ENCODE assay signal across 8 mouse cellular contexts in the genomic region with DNA sequence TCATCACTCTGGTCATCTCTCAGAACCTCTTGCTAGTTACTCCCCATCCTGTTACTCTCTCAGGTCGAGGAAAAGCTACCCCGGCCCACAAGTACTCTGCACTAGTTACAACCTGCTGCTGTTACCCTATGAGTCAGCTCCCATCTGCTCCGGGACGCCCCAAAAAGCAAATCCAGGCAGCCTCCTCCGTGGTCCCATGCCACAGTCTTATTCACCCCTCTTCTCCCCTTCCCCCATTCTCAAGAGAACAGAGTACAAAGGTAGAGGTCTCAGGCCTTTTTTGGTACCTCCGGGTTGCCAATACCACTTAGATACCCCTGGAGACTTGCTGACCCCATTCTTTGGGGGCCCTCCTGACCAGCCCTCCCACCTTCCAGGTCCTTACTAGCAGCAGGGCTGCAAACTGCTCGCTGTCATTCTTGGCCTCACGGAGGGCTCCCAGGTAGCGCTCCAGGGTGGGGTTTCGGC. TPM values are rescaled to one million over a fixed set of nuclear protein-coding genes. Genes with fewer than 3 reads are reported as not detected.
DNase-seq lines count a peak whose midpoint lies in the region; ATAC-seq lines count a peak whose summit lies in the region.

No protein-coding gene starts in this region.

- no peaks in the 10 kb centered on the region for H3K27me3 ChIP-seq in lung, embryonic 15.5 days
- H3K27me3 ChIP-seq in intestine, embryonic 15.5 days (replicated peaks) = no peaks in the 10 kb centered on the region
- no peaks in the 10 kb centered on the region for H3K27me3 ChIP-seq in neural tube, embryonic 13.5 days

- H3K4me1 ChIP-seq in lung, embryonic 15.5 days = peaks cover 51% of the 10 kb centered on the region
- peaks cover 32% of the 10 kb centered on the region for H3K4me1 ChIP-seq in intestine, embryonic 15.5 days (replicated peaks)
- H3K4me1 ChIP-seq in neural tube, embryonic 13.5 days (replicated peaks) = peaks cover 57% of the 10 kb centered on the region

- H3K36me3 ChIP-seq in lung, embryonic 15.5 days = peaks cover 22% of the 10 kb centered on the region
- H3K36me3 ChIP-seq in intestine, embryonic 15.5 days = peaks cover 12% of the 10 kb centered on the region; the same call in 1 of the 2 replicates
- peaks cover 34% of the 10 kb centered on the region for H3K36me3 ChIP-seq in neural tube, embryonic 13.5 days

- H3K27ac ChIP-seq in lung, embryonic 15.5 days = no peak overlapping the region
- H3K27ac ChIP-seq in intestine, embryonic 15.5 days = no peak overlapping the region
- 0 out of 2 replicates have a peak overlapping the region, but pooled peaks have one; percentile 98 for H3K27ac ChIP-seq in neural tube, embryonic 13.5 days (replicated peaks)

- peak overlapping the region; percentile 72 for H3K4me3 ChIP-seq in lung, embryonic 15.5 days
- H3K4me3 ChIP-seq in intestine, embryonic 15.5 days (replicated peaks) = peak overlapping the region; percentile 71
- peak overlapping the region; percentile 96 for H3K4me3 ChIP-seq in neural tube, embryonic 13.5 days

- H3K9ac ChIP-seq in lung, embryonic 15.5 days = no peak overlapping the region
- no peak overlapping the region for H3K9ac ChIP-seq in intestine, embryonic 15.5 days
- peak overlapping the region; percentile 91 for H3K9ac ChIP-seq in neural tube, embryonic 13.5 days

- no peak for ATAC-seq in lung, embryonic 15.5 days (ENCODE audit: borderline replicate concordance, extremely low read depth, low FRiP score, low TSS enrichment)
- ATAC-seq in intestine, embryonic 15.5 days = no peak
- no peak for ATAC-seq in neural tube, embryonic 13.5 days (ENCODE audit: low read depth)

- H3K4me2 ChIP-seq in lung, embryonic 15.5 days = peak overlapping the region; percentile 96
- peak overlapping the region; percentile 98 for H3K4me2 ChIP-seq in intestine, embryonic 15.5 days (replicated peaks)
- H3K4me2 ChIP-seq in neural tube, embryonic 13.5 days = peak overlapping the region; percentile 90

- peak; percentile 61 for DNase-seq in cerebellum, adult 8-10 months
- DNase-seq in cerebellum, adult 11 months = no peak
- DNase-seq in lung, adult 18-20 months = no peak
- no peak for DNase-seq in spleen, postnatal 36 days (ENCODE audit: low spot score in 2 of 2)
- no peak for DNase-seq in ovary, adult 18-20 months (ENCODE audit: low spot score)

- WGBS in lung, embryonic 15.5 days = 55% methylated on average over 10 of the region's 10 CpGs
- WGBS in intestine, embryonic 15.5 days = 59% methylated on average over 10 of the region's 10 CpGs
- WGBS in neural tube, embryonic 13.5 days = 64% methylated on average over 10 of the region's 10 CpGs

- no peaks in the 10 kb centered on the region for H3K9me3 ChIP-seq in lung, embryonic 15.5 days
- H3K9me3 ChIP-seq in intestine, embryonic 15.5 days = no peaks in the 10 kb centered on the region
- H3K9me3 ChIP-seq in neural tube, embryonic 13.5 days = no peaks in the 10 kb centered on the region

RNA-seq across cellular contexts. Expression of a gene that starts 1.6 kb away (rescaled TPM):
- 26.0 and 28.2 TPM in 2 replicates for polyA plus RNA-seq in lung, embryonic 15.5 days (2015; fragmentation: Nextera tagmentation; extraction: Ambion mirVana)
- polyA plus RNA-seq in intestine, embryonic 15.5 days (2015; fragmentation: Nextera tagmentation; extraction: Ambion mirVana) = 27.3 TPM in 2 replicates
- 85.3 and 86.7 TPM in 2 replicates for polyA plus RNA-seq in neural tube, embryonic 13.5 days (2015; fragmentation: Nextera tagmentation; extraction: Ambion mirVana)

RNA-seq across cellular contexts. Expression of a gene that starts 1.8 kb away (rescaled TPM):
- 22.0 and 22.3 TPM in 2 replicates for polyA plus RNA-seq in lung, embryonic 15.5 days (2015; fragmentation: Nextera tagmentation; extraction: Ambion mirVana)
- polyA plus RNA-seq in intestine, embryonic 15.5 days (2015; fragmentation: Nextera tagmentation; extraction: Ambion mirVana) = 29.3 and 30.4 TPM in 2 replicates
- 38.3 and 41.3 TPM in 2 replicates for polyA plus RNA-seq in neural tube, embryonic 13.5 days (2015; fragmentation: Nextera tagmentation; extraction: Ambion mirVana)

RNA-seq across cellular contexts. Expression of a gene that starts 15.6 kb away (rescaled TPM):
- polyA plus RNA-seq in lung, embryonic 15.5 days (2015; fragmentation: Nextera tagmentation; extraction: Ambion mirVana) = 0.08 and 0.09 TPM in 2 replicates
- not detected in 2 replicates for polyA plus RNA-seq in intestine, embryonic 15.5 days (2015; fragmentation: Nextera tagmentation; extraction: Ambion mirVana)
- 0.18 TPM in 1 of 2 replicates, not detected in the other for polyA plus RNA-seq in neural tube, embryonic 13.5 days (2015; fragmentation: Nextera tagmentation; extraction: Ambion mirVana)
